Mouse (Mus musculus) lung, postnatal 0 days (tissue): ENCODE data around the gene Gmppa.

Experiments used
- CTCF ChIP-seq: IDR thresholded peaks from 2 replicates; pipeline ENCODE4 v1.5.1; 2016; ENCODE audit warnings: antibody characterized with exemption, mild to moderate bottlenecking
- EP300 ChIP-seq: IDR thresholded peaks from 2 replicates; pipeline ENCODE4 v1.6.1; 2016; ENCODE audit warnings: antibody characterized with exemption, mild to moderate bottlenecking, control low read depth

- TF ChIP-seq CTCF (no peak), EP300 (no peak)
Measured at GRCm38 (mm10) chr1:75422216-75422822, 13.4 kb upstream of the Gmppa start.
